8 mouse cellular contexts compared by ENCODE assay signal in the genomic region with DNA sequence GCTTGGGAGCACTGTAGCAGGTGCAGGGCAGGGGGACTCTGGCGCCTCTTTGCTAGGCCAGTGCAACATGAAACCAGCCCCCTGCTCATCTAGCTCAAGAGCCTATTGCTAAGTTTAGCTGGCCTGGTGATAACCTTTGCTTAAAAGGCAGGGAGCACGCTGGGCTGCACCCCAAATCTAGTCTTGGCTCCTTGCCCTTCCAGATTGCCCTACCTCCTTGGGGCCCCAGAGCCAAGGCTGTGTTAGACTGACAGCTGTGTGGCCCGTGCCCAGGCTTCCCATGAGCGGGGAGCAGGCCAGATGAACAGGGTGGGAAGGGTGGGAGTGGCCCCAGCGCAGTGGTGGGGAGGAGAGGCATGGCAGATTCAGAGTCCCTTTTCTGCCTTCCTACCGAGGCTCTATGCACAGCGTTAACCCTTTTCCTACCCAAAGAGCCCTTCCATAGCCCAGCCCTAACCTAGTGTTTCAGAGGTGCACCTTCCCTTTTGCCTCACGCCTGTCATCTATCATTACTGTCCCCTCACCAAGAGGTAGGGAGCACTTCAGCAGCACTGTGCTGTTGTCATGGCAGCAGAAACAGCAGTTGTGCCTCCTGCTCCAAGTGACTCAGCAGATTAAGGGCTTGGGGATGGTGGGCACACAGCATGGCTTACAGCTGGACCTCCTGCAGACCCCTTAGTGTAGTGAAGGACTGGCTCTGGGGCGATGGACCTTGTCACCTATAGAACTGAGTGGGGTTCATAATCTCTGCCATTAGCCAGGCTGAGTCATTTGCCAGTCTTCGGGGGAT. TPM values are rescaled to one million over a fixed set of nuclear protein-coding genes. Genes with fewer than 3 reads are reported as not detected.
DNase-seq lines count a peak whose midpoint lies in the region; ATAC-seq and TF ChIP-seq lines count a peak whose summit lies in the region.

No protein-coding gene starts in this region.

- ATAC-seq in forebrain, embryonic 11.5 days (replicated peaks; ENCODE audit: low FRiP score), result no peak
- ATAC-seq in limb, embryonic 14.5 days (ENCODE audit: low FRiP score, low read depth), result peak; percentile 27
- ATAC-seq in neural tube, embryonic 12.5 days (ENCODE audit: low FRiP score, low read depth), result no peak

- H3K4me3 ChIP-seq in forebrain, embryonic 11.5 days (ENCODE audit: low read depth, low read length), result peak overlapping the region; percentile 96; the same call in 1 of the 2 replicates
- H3K4me3 ChIP-seq in limb, embryonic 14.5 days (replicated peaks; ENCODE audit: low read length), result peak overlapping the region; percentile 96
- H3K4me3 ChIP-seq in neural tube, embryonic 12.5 days, result no peak overlapping the region

- TF ChIP-seq POLR2A in limb, embryonic 14.5 days (IDR thresholded peaks at IDR 0.05; ENCODE audit: borderline replicate concordance, extremely low read depth, insufficient read depth, insufficient read length), result no peak

- H3K27me3 ChIP-seq in forebrain, embryonic 11.5 days (ENCODE audit: control insufficient read depth, insufficient read depth, low read length), result no peaks in the 10 kb centered on the region
- H3K27me3 ChIP-seq in limb, embryonic 14.5 days (ENCODE audit: control insufficient read depth, insufficient read depth, low read length), result no peaks in the 10 kb centered on the region
- H3K27me3 ChIP-seq in neural tube, embryonic 12.5 days (replicated peaks), result no peaks in the 10 kb centered on the region

- peaks cover 26% of the 10 kb centered on the region for H3K4me1 ChIP-seq in forebrain, embryonic 11.5 days (replicated peaks; ENCODE audit: control insufficient read depth, insufficient read depth, low read length)
- H3K4me1 ChIP-seq in limb, embryonic 14.5 days (ENCODE audit: control insufficient read depth, insufficient read depth, low read length), result peaks cover 28% of the 10 kb centered on the region
- peaks cover 34% of the 10 kb centered on the region for H3K4me1 ChIP-seq in neural tube, embryonic 12.5 days

- peak overlapping the region; percentile 76 for H3K4me2 ChIP-seq in forebrain, embryonic 11.5 days (ENCODE audit: low read depth, low read length, severe bottlenecking)
- H3K4me2 ChIP-seq in limb, embryonic 14.5 days (replicated peaks; ENCODE audit: low read depth, low read length, severe bottlenecking), result peak overlapping the region; percentile 91
- peak overlapping the region; percentile 72 for H3K4me2 ChIP-seq in neural tube, embryonic 12.5 days (replicated peaks)

- peaks cover 29% of the 10 kb centered on the region for H3K36me3 ChIP-seq in forebrain, embryonic 11.5 days (ENCODE audit: control insufficient read depth, insufficient read depth, low read length)
- peaks cover 73% of the 10 kb centered on the region for H3K36me3 ChIP-seq in limb, embryonic 14.5 days (ENCODE audit: control insufficient read depth, insufficient read depth, low read length)
- H3K36me3 ChIP-seq in neural tube, embryonic 12.5 days, result peaks cover 62% of the 10 kb centered on the region

- DNase-seq in kidney, adult 11 months, result peak; percentile 48
- DNase-seq in kidney, adult 9 months, result no peak
- peak; percentile 72 for DNase-seq in adipocyte (ENCODE audit: low spot score)
- DNase-seq in forebrain, embryonic 11.5 days (ENCODE audit: low spot score), result peak; percentile 75
- peak; percentile 64 to 78 for DNase-seq in heart, postnatal 14 days
- peak; percentile 49 for DNase-seq in limb, embryonic 14.5 days (ENCODE audit: low spot score)
- no peak for DNase-seq in thymus, postnatal 25 days

- H3K9me3 ChIP-seq in forebrain, embryonic 11.5 days (ENCODE audit: control insufficient read depth, low read length), result no peaks in the 10 kb centered on the region
- no peaks in the 10 kb centered on the region for H3K9me3 ChIP-seq in limb, embryonic 14.5 days (ENCODE audit: control insufficient read depth, low read length)
- H3K9me3 ChIP-seq in neural tube, embryonic 12.5 days, result no peaks in the 10 kb centered on the region

- peak overlapping the region; percentile 88 for H3K27ac ChIP-seq in forebrain, embryonic 11.5 days (ENCODE audit: low read depth, low read length)
- peak overlapping the region; percentile 88 for H3K27ac ChIP-seq in limb, embryonic 14.5 days (replicated peaks; ENCODE audit: low read depth, low read length)
- H3K27ac ChIP-seq in neural tube, embryonic 12.5 days, result peak overlapping the region; percentile 42; the same call in 1 of the 2 replicates

- peak overlapping the region; percentile 99 for H3K9ac ChIP-seq in forebrain, embryonic 11.5 days (ENCODE audit: low read length)
- peak overlapping the region; percentile 96 for H3K9ac ChIP-seq in limb, embryonic 14.5 days (ENCODE audit: low read depth, low read length, severe bottlenecking)
- 0 out of 2 replicates have a peak overlapping the region, but pooled peaks have one; percentile 98 for H3K9ac ChIP-seq in neural tube, embryonic 12.5 days

- intact Hi-C loops in heart, postnatal 14 days (cut with DNase I), result no loop called here

- 15% methylated on average over 10 of the region's 10 CpGs for WGBS in forebrain, embryonic 11.5 days
- WGBS in limb, embryonic 14.5 days, result 21% methylated on average over 10 of the region's 10 CpGs
- 14% methylated on average over 10 of the region's 10 CpGs for WGBS in neural tube, embryonic 12.5 days

RNA-seq across cellular contexts. Expression of gene Gapdh, which starts 0.8 kb away (rescaled TPM):
- polyA plus RNA-seq in forebrain, embryonic 11.5 days (2014; fragmentation: Nextera tagmentation; extraction: Ambion mirVana), result 2,700 and 2,872 TPM in 2 replicates
- total RNA-seq in heart, postnatal 14 days (2021), result 1,000 to 10,000 TPM; 3,924 to 4,148 TPM
- polyA plus RNA-seq in limb, embryonic 14.5 days (2012; rRNA removed), result 3,758 and 4,454 TPM in 2 replicates
- polyA plus RNA-seq in limb, embryonic 14.5 days (2014; fragmentation: Nextera tagmentation; extraction: Ambion mirVana), result 1,656 and 1,691 TPM in 2 replicates
- polyA plus RNA-seq in neural tube, embryonic 12.5 days (2016; fragmentation: Nextera tagmentation; extraction: Ambion mirVana), result 1,605 and 1,721 TPM in 2 replicates

RNA-seq across cellular contexts. Expression of gene Iffo1, which starts 22.0 kb away (rescaled TPM):
- polyA plus RNA-seq in forebrain, embryonic 11.5 days (2014; fragmentation: Nextera tagmentation; extraction: Ambion mirVana), result 10.5 and 12.3 TPM in 2 replicates
- total RNA-seq in heart, postnatal 14 days (2021), result 10 to 100 TPM in 1 of 2 experiments, 1 to 10 TPM in 1; 10.0 to 16.1 TPM
- polyA plus RNA-seq in limb, embryonic 14.5 days (2012; rRNA removed), result 64.7 and 78.6 TPM in 2 replicates
- 25.9 and 34.1 TPM in 2 replicates for polyA plus RNA-seq in limb, embryonic 14.5 days (2014; fragmentation: Nextera tagmentation; extraction: Ambion mirVana)
- 21.9 and 22.6 TPM in 2 replicates for polyA plus RNA-seq in neural tube, embryonic 12.5 days (2016; fragmentation: Nextera tagmentation; extraction: Ambion mirVana)

RNA-seq across cellular contexts. Expression of gene Ncapd2, which starts 24.4 kb away (rescaled TPM):
- 225 and 271 TPM in 2 replicates for polyA plus RNA-seq in forebrain, embryonic 11.5 days (2014; fragmentation: Nextera tagmentation; extraction: Ambion mirVana)
- total RNA-seq in heart, postnatal 14 days (2021), result 10 to 100 TPM; 28.1 to 33.4 TPM
- 250 and 270 TPM in 2 replicates for polyA plus RNA-seq in limb, embryonic 14.5 days (2012; rRNA removed)
- 82.9 and 96.9 TPM in 2 replicates for polyA plus RNA-seq in limb, embryonic 14.5 days (2014; fragmentation: Nextera tagmentation; extraction: Ambion mirVana)
- polyA plus RNA-seq in neural tube, embryonic 12.5 days (2016; fragmentation: Nextera tagmentation; extraction: Ambion mirVana), result 131 and 140 TPM in 2 replicates

RNA-seq across cellular contexts. Expression of gene Mrpl51, which starts 24.5 kb away (rescaled TPM):
- polyA plus RNA-seq in forebrain, embryonic 11.5 days (2014; fragmentation: Nextera tagmentation; extraction: Ambion mirVana), result 195 and 197 TPM in 2 replicates
- 100 to 1,000 TPM; 279 to 289 TPM for total RNA-seq in heart, postnatal 14 days (2021)
- 56.5 and 75.0 TPM in 2 replicates for polyA plus RNA-seq in limb, embryonic 14.5 days (2012; rRNA removed)
- 189 and 199 TPM in 2 replicates for polyA plus RNA-seq in limb, embryonic 14.5 days (2014; fragmentation: Nextera tagmentation; extraction: Ambion mirVana)
- polyA plus RNA-seq in neural tube, embryonic 12.5 days (2016; fragmentation: Nextera tagmentation; extraction: Ambion mirVana), result 157 and 169 TPM in 2 replicates

RNA-seq across cellular contexts. Expression of gene Nop2, which starts 35.3 kb away (rescaled TPM):
- 65.4 and 70.3 TPM in 2 replicates for polyA plus RNA-seq in forebrain, embryonic 11.5 days (2014; fragmentation: Nextera tagmentation; extraction: Ambion mirVana)
- 10 to 100 TPM; 16.2 to 19.9 TPM for total RNA-seq in heart, postnatal 14 days (2021)
- polyA plus RNA-seq in limb, embryonic 14.5 days (2012; rRNA removed), result 43.7 and 48.5 TPM in 2 replicates
- polyA plus RNA-seq in limb, embryonic 14.5 days (2014; fragmentation: Nextera tagmentation; extraction: Ambion mirVana), result 54.2 TPM in 2 replicates
- 53.9 and 56.3 TPM in 2 replicates for polyA plus RNA-seq in neural tube, embryonic 12.5 days (2016; fragmentation: Nextera tagmentation; extraction: Ambion mirVana)

Comparison
In these comparisons a context has a peak if more than half of its experiments do, and no peak if none do; other contexts are left out.
1. DNase-seq: peak in kidney, adult 11 months (single experiment), adipocyte (single experiment), forebrain, embryonic 11.5 days (single experiment), heart, postnatal 14 days (2 of 2) and limb, embryonic 14.5 days (single experiment); none in kidney, adult 9 months (single experiment) and thymus, postnatal 25 days (single experiment).
2. Peak in every context shown above with its lines, with median percentiles within 50 percentile points of each other: H3K27ac ChIP-seq, H3K4me2 ChIP-seq and H3K9ac ChIP-seq.